ENCODE assay signal across 9 mouse cellular contexts in genomic region chr9:102863876-102864545, GRCm38 (mm10). TPM values are rescaled to one million over a fixed set of nuclear protein-coding genes. Genes with fewer than 3 reads are reported as not detected.
DNase-seq lines count a peak whose midpoint lies in the region; ATAC-seq and TF ChIP-seq lines count a peak whose summit lies in the region.
"Had no signal": no experiment of that assay in that cellular context is flagged by ENCODE, and none has a peak within 500 bp of the region (broad histone marks: within the 10 kb centered on the region; RNA-seq: fewer than 3 reads in every experiment).

No protein-coding gene starts in this region.

- peaks cover 7% of the 10 kb centered on the region for H3K36me3 ChIP-seq in forebrain, embryonic 15.5 days
- peaks cover 13% of the 10 kb centered on the region for H3K36me3 ChIP-seq in heart, postnatal 0 days (replicated peaks; ENCODE audit: control insufficient read depth, insufficient read depth, low read length)
- H3K36me3 ChIP-seq in lung, embryonic 15.5 days = peaks cover 14% of the 10 kb centered on the region
- peaks cover 6% of the 10 kb centered on the region; the same call in 1 of the 2 replicates for H3K36me3 ChIP-seq in stomach, embryonic 15.5 days

- no peak for TF ChIP-seq EP300 in heart, postnatal 0 days (IDR thresholded peaks at IDR 0.05; ENCODE audit: low read depth)

- no peaks in the 10 kb centered on the region for H3K27me3 ChIP-seq in forebrain, embryonic 15.5 days
- H3K27me3 ChIP-seq in heart, postnatal 0 days (ENCODE audit: control insufficient read depth, insufficient read depth, low read length) = no peaks in the 10 kb centered on the region
- no peaks in the 10 kb centered on the region for H3K27me3 ChIP-seq in lung, embryonic 15.5 days
- no peaks in the 10 kb centered on the region for H3K27me3 ChIP-seq in stomach, embryonic 15.5 days (replicated peaks)
- H3K27me3 ChIP-seq: CH12.LX had no signal

- no peaks in the 10 kb centered on the region for H3K9me3 ChIP-seq in forebrain, embryonic 15.5 days
- no peaks in the 10 kb centered on the region for H3K9me3 ChIP-seq in heart, postnatal 0 days (replicated peaks; ENCODE audit: control insufficient read depth, low read length)
- no peaks in the 10 kb centered on the region for H3K9me3 ChIP-seq in lung, embryonic 15.5 days
- no peaks in the 10 kb centered on the region for H3K9me3 ChIP-seq in stomach, embryonic 15.5 days

- TF ChIP-seq CTCF in heart, postnatal 0 days (IDR thresholded peaks at IDR 0.05; ENCODE audit: low read depth) = no peak

- H3K27ac ChIP-seq in forebrain, embryonic 15.5 days (replicated peaks) = peak overlapping the region; percentile 53
- H3K27ac ChIP-seq in heart, postnatal 0 days (ENCODE audit: low read depth) = peak overlapping the region; percentile 71
- H3K27ac ChIP-seq in lung, embryonic 15.5 days = peak overlapping the region; percentile 92
- H3K27ac ChIP-seq in stomach, embryonic 15.5 days = peak overlapping the region; percentile 86

- H3K4me1 ChIP-seq in forebrain, embryonic 15.5 days = peaks cover 42% of the 10 kb centered on the region
- peaks cover 41% of the 10 kb centered on the region for H3K4me1 ChIP-seq in heart, postnatal 0 days (ENCODE audit: control insufficient read depth, insufficient read depth)
- H3K4me1 ChIP-seq in lung, embryonic 15.5 days = peaks cover 71% of the 10 kb centered on the region
- H3K4me1 ChIP-seq in stomach, embryonic 15.5 days = peaks cover 41% of the 10 kb centered on the region

- WGBS in forebrain, embryonic 15.5 days = 16% methylated on average over 14 of the region's 14 CpGs
- WGBS in heart, postnatal 0 days = 19% methylated on average over 14 of the region's 14 CpGs
- WGBS in lung, embryonic 15.5 days = 33% methylated on average over 14 of the region's 14 CpGs
- WGBS in stomach, embryonic 15.5 days = 35% methylated on average over 14 of the region's 14 CpGs

- no peak overlapping the region for H3K4me3 ChIP-seq in forebrain, embryonic 15.5 days
- peak overlapping the region; percentile 3; the same call in 1 of the 2 replicates for H3K4me3 ChIP-seq in heart, postnatal 0 days (ENCODE audit: low read depth, low read length)
- no peak overlapping the region for H3K4me3 ChIP-seq in lung, embryonic 15.5 days
- no peak overlapping the region for H3K4me3 ChIP-seq in stomach, embryonic 15.5 days (replicated peaks)

- peak; percentile 55; the same call in 1 of the 2 replicates for ATAC-seq in forebrain, embryonic 15.5 days (replicated peaks)
- ATAC-seq in heart, postnatal 0 days (ENCODE audit: insufficient read depth, low read depth) = peak; percentile 80
- peak; percentile 93 for ATAC-seq in lung, embryonic 15.5 days (ENCODE audit: borderline replicate concordance, extremely low read depth, low FRiP score, low TSS enrichment)
- peak; percentile 73 for ATAC-seq in stomach, embryonic 15.5 days (ENCODE audit: insufficient read depth, low FRiP score, low read depth)

- no peak overlapping the region for H3K9ac ChIP-seq in forebrain, embryonic 15.5 days (replicated peaks)
- no peak overlapping the region for H3K9ac ChIP-seq in heart, postnatal 0 days (replicated peaks; ENCODE audit: low read depth, low read length)
- H3K9ac ChIP-seq in lung, embryonic 15.5 days = no peak overlapping the region
- no peak overlapping the region for H3K9ac ChIP-seq in stomach, embryonic 15.5 days

- no peak overlapping the region for H3K4me2 ChIP-seq in forebrain, embryonic 15.5 days (replicated peaks)
- peak overlapping the region; percentile 48 for H3K4me2 ChIP-seq in heart, postnatal 0 days (ENCODE audit: low read depth, low read length)
- H3K4me2 ChIP-seq in lung, embryonic 15.5 days = peak overlapping the region; percentile 14; the same call in 1 of the 2 replicates
- H3K4me2 ChIP-seq in stomach, embryonic 15.5 days = peak overlapping the region; percentile 30; the same call in 1 of the 2 replicates

- peak; percentile 56 for DNase-seq in gastrocnemius, adult 18-20 months (ENCODE audit: low spot score)
- DNase-seq in gastrocnemius, postnatal 4 days (ENCODE audit: low spot score in 2 of 2) = no peak
- DNase-seq in heart, postnatal 0 days (ENCODE audit: low spot score) = peak; percentile 79
- peak; percentile 89 for DNase-seq in layer of hippocampus, adult 9-11 months
- DNase-seq in embryo, embryonic 10 days (ENCODE audit: low spot score) = no peak

RNA-seq across cellular contexts. Expression of gene Ryk, which starts 29.3 kb away (rescaled TPM):
- total RNA-seq in gastrocnemius, adult 18-20 months (2021) = 10 to 100 TPM; 47.9 to 49.8 TPM
- 10 to 100 TPM; 60.0 to 60.5 TPM for total RNA-seq in gastrocnemius, postnatal 4 days (2021)
- polyA plus RNA-seq in forebrain, embryonic 15.5 days (2015; fragmentation: Nextera tagmentation; extraction: Ambion mirVana) = 13.9 and 15.1 TPM in 2 replicates
- 60.2 and 66.1 TPM in 2 replicates for total RNA-seq in heart, postnatal 0 days (2014; rRNA removed; ENCODE audit: low replicate concordance)
- 8.2 and 8.8 TPM in 2 replicates for polyA plus RNA-seq in heart, postnatal 0 days (2015; fragmentation: Nextera tagmentation; extraction: Ambion mirVana)
- polyA plus RNA-seq in lung, embryonic 15.5 days (2015; fragmentation: Nextera tagmentation; extraction: Ambion mirVana) = 23.4 and 25.6 TPM in 2 replicates
- polyA plus RNA-seq in stomach, embryonic 15.5 days (2015; fragmentation: Nextera tagmentation; extraction: Ambion mirVana) = 23.1 and 29.6 TPM in 2 replicates

Comparison
In these comparisons a context has a peak if more than half of its experiments do, and no peak if none do; other contexts are left out.
1. DNase-seq: peak in gastrocnemius, adult 18-20 months (single experiment), heart, postnatal 0 days (single experiment) and layer of hippocampus, adult 9-11 months (single experiment); none in gastrocnemius, postnatal 4 days (0 of 2) and embryo, embryonic 10 days (single experiment).
2. Peak in every context shown above with its lines, with median percentiles within 50 percentile points of each other: ATAC-seq and H3K27ac ChIP-seq.